Mouse (Mus musculus) gastrocnemius, postnatal 4 days (tissue): ENCODE data around the gene Adarb2. TPM values are rescaled to one million over a fixed set of nuclear protein-coding genes. Genes with fewer than 3 reads are reported as not detected.

Source experiments
- DNase-seq, 2 experiments: peaks; one replicate each; pipeline ENCODE4 v3.0.0; 2021 to 2022; ENCODE audit warnings: low spot score in 2 of 2, mixed read lengths in 2 of 2
- total RNA-seq, 2 experiments: library from RNA; stranded (reverse); gene quantifications; 2 replicates each; pipeline ENCODE4 v1.2.3; 2021

Gene Adarb2
- total RNA-seq, 2 experiments from 2014 or later = 0.41 to 0.71 TPM

DNA sequence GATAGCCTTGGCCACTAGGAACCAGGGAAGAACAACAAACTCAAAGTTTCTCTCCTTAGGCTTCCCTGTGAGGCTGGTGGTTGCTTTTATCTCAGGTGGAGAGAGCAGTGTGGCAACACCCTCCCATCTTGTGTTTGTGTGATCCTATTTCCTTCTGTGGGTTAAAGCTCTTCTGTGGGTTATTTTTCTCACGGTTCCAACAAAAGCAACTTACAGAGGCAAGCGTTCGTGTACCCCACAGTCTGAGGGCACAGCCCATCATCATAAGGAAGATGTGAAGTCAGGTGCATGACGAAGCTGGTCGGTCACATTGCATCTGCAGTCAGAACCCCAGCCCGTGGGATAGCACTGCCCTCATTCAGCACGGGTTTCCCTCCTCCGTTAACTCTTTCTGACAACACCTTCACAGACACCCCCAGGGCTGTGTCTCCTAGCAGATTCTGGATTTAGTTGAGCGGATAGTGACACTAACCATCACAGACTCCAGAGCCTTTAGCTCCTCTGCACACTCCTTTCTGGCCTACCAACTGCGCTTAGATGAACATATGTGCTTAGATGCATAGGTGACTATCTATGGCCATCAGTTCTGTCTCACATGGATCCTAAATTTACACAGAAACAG, 581.1 kb downstream of the Adarb2 start:
- DNase-seq = no peak

DNA sequence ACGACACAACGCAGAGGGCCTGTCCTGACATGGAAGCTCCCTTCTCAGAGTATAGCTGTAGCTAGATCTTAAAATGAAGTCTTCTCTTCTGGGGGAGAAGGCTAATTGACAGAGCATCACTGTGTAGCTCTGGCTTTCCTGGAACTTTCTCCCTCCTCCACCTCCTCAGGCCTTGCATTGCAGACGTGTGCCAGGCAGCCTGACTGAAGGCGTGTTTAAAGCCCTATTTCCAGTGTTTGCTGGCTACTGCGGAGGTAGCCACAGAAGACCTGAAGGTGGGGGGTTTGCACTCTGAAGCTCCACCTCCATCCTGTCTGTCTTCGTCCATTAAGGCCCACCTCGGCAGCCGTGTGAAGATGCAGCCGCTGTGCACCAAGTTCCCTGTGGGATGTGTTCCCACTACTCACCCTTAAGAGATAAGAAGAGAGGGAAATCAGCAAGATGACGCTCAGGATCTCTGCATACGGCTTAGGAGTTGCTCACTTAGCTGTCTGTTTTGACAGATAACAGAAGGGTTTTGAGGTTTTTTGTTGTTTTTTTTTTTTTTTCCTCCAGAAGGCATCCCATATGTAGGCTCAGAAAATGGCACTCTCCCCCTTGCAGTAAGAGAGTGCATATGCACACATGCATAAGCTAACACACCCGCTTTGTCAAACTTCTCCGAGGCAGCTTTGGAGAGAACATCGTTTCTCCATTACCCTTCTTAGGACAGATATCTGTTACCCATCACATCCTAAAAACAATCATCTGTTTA, 581.8 kb downstream of the Adarb2 start:
- DNase-seq = no peak

DNA sequence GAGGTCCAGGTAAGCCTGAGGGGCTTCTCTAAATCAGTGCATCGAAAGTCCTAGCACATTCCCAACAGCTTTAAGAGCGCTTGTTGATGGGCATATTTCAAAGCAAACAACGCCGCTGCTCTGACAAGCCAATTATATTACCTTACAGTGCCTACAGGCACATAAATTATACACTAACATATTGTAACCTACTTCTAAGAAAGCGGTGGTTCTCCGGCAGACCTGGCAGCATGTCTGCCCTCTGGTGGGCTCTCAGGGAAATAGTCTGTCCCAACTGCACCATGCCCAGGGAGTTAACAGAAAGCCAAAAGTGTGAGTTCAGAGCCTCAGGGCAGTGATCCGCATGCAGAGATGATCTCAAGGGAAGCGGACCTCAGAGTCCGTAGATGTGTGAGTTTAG, 582.5 kb downstream of the Adarb2 start:
- DNase-seq = peak in 1 of 2 experiments; percentile 20

DNA sequence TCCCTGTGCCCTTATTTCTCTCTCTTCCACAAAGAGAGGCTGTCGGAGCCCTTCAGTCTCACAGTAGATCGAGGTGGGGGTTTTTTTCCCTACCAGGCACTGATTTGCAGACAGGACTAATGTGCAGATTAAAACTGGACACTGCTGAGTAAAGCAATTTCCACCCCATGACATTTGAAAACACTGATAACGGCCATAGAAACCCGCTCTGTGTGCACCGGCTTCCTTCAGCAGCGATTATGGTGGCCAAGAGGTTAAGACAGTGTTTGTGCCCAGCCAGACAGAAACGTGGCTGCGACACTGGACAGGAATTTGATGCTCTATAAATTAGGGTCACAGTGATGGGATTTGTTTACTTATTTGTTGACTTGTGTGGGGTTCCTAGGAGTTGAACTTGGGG, 590.6 kb downstream of the Adarb2 start:
- no peak for DNase-seq

DNA sequence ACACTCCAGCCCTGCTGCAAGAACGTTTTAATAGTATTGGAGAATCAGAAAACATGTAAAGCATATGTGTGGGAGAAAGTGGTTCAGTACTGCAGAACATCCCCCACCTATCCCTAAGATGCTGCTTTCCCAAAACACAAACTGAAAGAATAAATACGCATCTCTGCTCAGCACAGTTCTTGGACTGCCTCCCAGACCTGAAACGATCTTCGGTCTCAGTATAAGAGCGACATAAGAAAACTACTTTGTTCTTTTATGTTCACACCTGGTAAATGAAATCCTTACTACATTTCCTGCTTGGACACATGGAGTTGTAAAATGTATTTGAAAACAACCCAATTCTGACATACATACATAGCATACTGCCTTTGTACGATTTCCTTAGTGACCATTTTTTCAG, 597.9 kb downstream of the Adarb2 start:
- DNase-seq = no peak

DNA sequence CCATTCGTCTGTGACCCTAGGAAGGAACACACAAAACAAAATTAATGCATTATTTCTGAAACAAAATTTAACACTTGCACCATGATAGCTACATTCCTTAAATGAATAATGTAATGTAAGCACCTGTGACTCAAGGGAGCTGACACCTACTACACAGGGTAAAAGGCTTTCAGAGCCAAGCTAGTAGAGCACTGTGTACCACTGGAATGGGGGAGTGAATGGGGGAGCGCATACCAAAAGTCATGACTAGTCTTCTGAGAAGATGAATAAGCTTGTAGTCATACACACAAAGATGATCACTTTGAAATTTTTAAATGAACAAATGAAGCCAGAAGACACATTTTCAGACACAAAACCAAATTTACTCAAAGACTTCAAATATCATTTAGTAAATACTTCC, 603.3 kb downstream of the Adarb2 start:
- DNase-seq = no peak
